Mouse (Mus musculus) stomach, postnatal 0 days (tissue): Measurements from ENCODE around the gene Myzap. TPM values are rescaled to one million over a fixed set of nuclear protein-coding genes. Genes with fewer than 3 reads are reported as not detected.

ENCODE experiments used
- ATAC-seq: fragments of 200-750 bp; cut with Nextera tagmentation; 2 replicates; pipeline ENCODE4 v1.8.0; 2017; ENCODE audit not compliant: low FRiP score, low TSS enrichment
- DNase-seq: peaks from one replicate; pipeline ENCODE4 v3.0.0-alpha.2; 2016; ENCODE audit warnings: low spot score
- H3K27ac ChIP-seq: fragments of 300-500 bp; sonication (generic); replicated peaks from 2 replicates; pipeline ENCODE4 v1.5.1; 2014; ENCODE audit warnings: mild to moderate bottlenecking, control low read depth
- H3K27me3 ChIP-seq: fragments of 300-500 bp; sonication (generic); 2 replicates; pipeline ENCODE4 v1.6.1; 2014; ENCODE audit warnings: low read length; ENCODE audit not compliant: control insufficient read depth, insufficient read depth
- H3K36me3 ChIP-seq: fragments of 300-500 bp; sonication (generic); 2 replicates; pipeline ENCODE4 v1.6.1; 2014; ENCODE audit warnings: low read length, mixed read lengths; ENCODE audit not compliant: control insufficient read depth, insufficient read depth
- H3K4me1 ChIP-seq: fragments of 300-500 bp; sonication (generic); replicated peaks from 2 replicates; pipeline ENCODE4 v1.6.1; 2014; ENCODE audit warnings: antibody characterized with exemption; ENCODE audit not compliant: control insufficient read depth, insufficient read depth
- H3K4me2 ChIP-seq: fragments of 300-500 bp; sonication (generic); replicated peaks from 2 replicates; pipeline ENCODE4 v1.6.1; 2014; ENCODE audit warnings: low read depth, mild to moderate bottlenecking, control low read depth, moderate library complexity
- H3K4me3 ChIP-seq: fragments of 300-500 bp; sonication (generic); 2 replicates; pipeline ENCODE4 v1.5.1; 2014; ENCODE audit warnings: low read depth, low read length, control low read depth
- H3K9ac ChIP-seq: fragments of 300-500 bp; sonication (generic); 2 replicates; pipeline ENCODE4 v1.6.1; 2014; ENCODE audit warnings: mild to moderate bottlenecking, low read length, control low read depth, mixed read lengths
- H3K9me3 ChIP-seq: fragments of 300-500 bp; sonication (generic); 2 replicates; pipeline ENCODE4 v1.6.1; 2016; ENCODE audit warnings: low read length; ENCODE audit not compliant: control insufficient read depth
- CTCF ChIP-seq: IDR thresholded peaks from 2 replicates; pipeline ENCODE4 v1.5.1; 2016; ENCODE audit warnings: antibody characterized with exemption, low read depth, mild to moderate bottlenecking, moderate library complexity
- EP300 ChIP-seq: optimal IDR thresholded peaks from 2 replicates; pipeline ENCODE3; 2016; ENCODE audit warnings: antibody characterized with exemption
- WGBS: fragments of 180-500 bp; shearing (Covaris S2); extraction: QIAGEN DNeasy Blood & Tissue Kit; methylation state at CpG from one replicate; pipeline ENCODE4 v1.1.7; 2014; 5-methylcytosine and 5-hydroxymethylcytosine counted together
- polyA plus RNA-seq: library from polyadenylated mRNA; unstranded; fragments of >200 nt; fragmentation: Nextera tagmentation; extraction: Ambion mirVana; gene quantifications from 2 replicates; pipeline ENCODE4 v1.2.1, GENCODE M21; 2015

The Myzap gene
- polyA plus RNA-seq, 1 experiment from 2014 or later: 25.7 TPM

DNA sequence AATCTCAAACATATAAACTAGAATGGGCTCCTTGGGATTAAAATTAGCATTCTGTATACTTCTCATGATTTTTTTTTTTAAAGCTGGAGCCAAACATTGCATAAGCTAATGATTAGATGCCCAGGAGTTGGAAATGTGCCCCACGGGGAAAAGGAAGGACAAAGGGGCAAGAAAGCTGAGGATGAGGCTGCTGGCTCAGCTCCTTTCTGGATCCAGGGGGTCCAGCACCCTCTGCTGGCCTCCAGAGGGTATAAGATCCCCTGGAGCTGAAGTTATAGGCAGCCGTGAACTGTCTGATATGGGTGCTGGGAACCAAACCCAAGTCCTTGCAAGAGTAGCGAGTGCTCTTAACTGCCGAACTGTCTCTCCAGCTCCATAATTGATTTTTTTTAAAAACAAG, 76.3 kb downstream of the Myzap start:
- Histone ChIP-seq H3K9ac (no peak overlapping the region), H3K27ac (no peak overlapping the region), H3K4me3 (no peak overlapping the region), H3K4me2 (no peak overlapping the region), H3K27me3 (no peaks in the 10 kb centered on the region), H3K36me3 (no peaks in the 10 kb centered on the region), H3K4me1 (no peaks in the 10 kb centered on the region), H3K9me3 (no peaks in the 10 kb centered on the region)
- DNase-seq: no peak
- no peak for TF ChIP-seq EP300
- TF ChIP-seq CTCF: peak; percentile 34
- no peak for ATAC-seq
- 92% methylated on average over 4 of the region's 4 CpGs for WGBS

DNA sequence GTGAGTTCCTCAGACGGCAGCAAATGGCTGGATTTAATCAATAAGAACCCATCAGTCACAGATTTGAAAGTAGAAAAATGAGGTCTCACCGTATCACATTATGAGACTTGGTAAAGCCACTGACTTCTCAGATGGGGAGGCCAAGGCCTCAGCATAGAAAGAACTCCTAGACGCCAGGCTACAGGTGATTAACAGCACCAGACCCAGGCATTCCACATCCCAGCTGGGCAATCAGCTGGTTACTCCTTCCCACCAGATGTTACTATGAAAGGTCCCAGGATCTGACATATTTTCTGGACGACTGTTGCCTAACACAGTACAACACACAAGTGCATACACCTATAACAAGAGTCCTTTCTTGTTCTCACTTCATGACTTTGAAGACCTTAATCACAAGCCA, 78.6 kb downstream of the Myzap start:
- no peaks in the 10 kb centered on the region for H3K27me3 ChIP-seq
- H3K9ac ChIP-seq: no peak overlapping the region
- no peak overlapping the region for H3K4me3 ChIP-seq
- TF ChIP-seq CTCF: no peak
- TF ChIP-seq EP300: no peak
- no peak overlapping the region for H3K27ac ChIP-seq
- H3K4me1 ChIP-seq: no peaks in the 10 kb centered on the region
- H3K36me3 ChIP-seq: no peaks in the 10 kb centered on the region
- ATAC-seq: no peak
- 63% methylated on average over 4 of the region's 4 CpGs for WGBS
- H3K4me2 ChIP-seq: no peak overlapping the region
- DNase-seq: no peak
- H3K9me3 ChIP-seq: no peaks in the 10 kb centered on the region

DNA sequence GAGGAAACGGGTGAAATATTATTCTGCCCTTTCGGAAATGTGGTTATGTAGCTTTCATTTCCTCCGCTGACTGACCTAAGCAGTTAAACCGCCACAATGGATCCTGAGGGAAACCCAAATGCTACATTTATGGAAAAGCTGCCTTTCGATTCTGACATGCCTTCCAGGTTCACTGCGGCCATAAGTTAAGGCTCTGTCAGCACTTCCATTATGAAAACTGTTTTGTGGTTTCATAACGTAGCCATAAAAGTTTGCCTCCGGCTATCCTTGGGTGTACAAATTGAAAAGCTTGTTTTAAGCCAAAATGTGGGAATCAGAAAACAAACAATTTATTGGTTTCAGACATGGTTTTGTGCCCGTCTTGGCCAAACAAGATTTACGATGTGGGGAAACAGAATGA, 79.3 kb downstream of the Myzap start:
- WGBS: 74% methylated on average over 10 of the region's 10 CpGs
- H3K27ac ChIP-seq: no peak overlapping the region
- no peak for DNase-seq
- no peaks in the 10 kb centered on the region for H3K9me3 ChIP-seq
- H3K36me3 ChIP-seq: no peaks in the 10 kb centered on the region
- H3K4me1 ChIP-seq: no peaks in the 10 kb centered on the region
- no peak for TF ChIP-seq EP300
- TF ChIP-seq CTCF: no peak
- no peak for ATAC-seq
- H3K27me3 ChIP-seq: no peaks in the 10 kb centered on the region
- no peak overlapping the region for H3K4me2 ChIP-seq
- H3K4me3 ChIP-seq: no peak overlapping the region
- H3K9ac ChIP-seq: no peak overlapping the region

DNA sequence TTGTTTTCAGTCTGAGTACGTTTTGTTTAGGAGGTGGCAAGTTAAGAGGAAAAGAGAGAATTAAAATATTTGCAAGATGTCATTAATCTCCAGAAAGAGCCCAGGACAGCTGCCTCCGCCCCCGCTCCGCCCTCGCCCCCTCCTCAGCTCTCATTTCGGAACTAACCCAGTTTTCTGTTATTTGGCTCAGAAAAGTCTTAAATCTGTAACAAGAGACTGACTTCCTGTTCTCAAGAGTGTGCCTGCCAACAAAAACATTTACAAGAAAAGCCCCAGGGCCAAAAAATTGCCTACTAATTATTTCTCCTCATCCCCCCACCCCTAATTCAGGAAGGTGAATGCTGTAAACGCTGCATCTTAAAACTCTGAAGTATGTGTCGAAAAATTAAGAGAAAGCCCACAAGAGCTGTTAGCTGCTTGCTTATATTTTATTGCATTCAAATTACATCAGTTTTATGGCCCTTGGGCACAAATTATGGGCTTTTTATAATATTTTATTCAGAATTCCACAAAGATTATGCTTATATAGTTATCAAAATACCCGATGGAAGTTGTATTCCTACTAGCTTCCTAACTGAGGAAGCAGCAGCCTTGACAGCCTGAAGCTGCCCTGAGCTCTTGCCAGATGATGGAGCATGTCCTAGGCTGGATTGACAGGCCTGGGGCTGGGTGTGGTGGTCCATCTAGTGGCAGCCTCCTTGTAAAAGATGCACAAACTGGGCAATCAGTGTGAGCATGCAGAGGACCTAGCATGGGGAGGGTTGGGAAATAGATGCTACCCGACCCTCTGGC, 93.6 kb downstream of the Myzap start:
- Histone ChIP-seq H3K9me3 (no peaks in the 10 kb centered on the region), H3K4me3 (no peak overlapping the region), H3K27ac (no peak overlapping the region), H3K4me2 (no peak overlapping the region), H3K9ac (no peak overlapping the region), H3K27me3 (no peaks in the 10 kb centered on the region), H3K4me1 (no peaks in the 10 kb centered on the region), H3K36me3 (no peaks in the 10 kb centered on the region)
- DNase-seq (no peak), ATAC-seq (no peak)
- 39% methylated on average over 10 of the region's 10 CpGs for WGBS
- TF ChIP-seq CTCF (peak; percentile 21; the same call in 1 of the 2 replicates), EP300 (no peak)

DNA sequence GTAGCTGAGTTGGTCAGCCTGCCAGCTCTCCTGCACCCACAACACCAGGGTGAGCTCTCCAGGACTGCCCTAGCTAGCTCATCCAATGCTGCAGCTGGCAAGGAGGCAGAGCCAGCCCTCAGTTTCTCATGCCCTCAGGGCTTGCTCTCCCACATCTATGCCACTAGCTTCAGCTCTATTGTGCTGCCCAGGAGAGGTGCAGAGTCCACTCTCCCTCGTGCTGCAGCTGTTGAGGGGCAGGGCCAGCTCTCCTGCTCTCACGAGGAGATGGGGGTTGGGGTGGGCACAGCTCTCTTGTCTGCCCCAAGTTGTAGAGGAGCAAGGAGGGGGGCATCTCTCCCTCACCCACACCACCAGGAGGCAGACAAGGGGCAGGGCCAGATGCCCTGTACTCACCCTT, 95.5 kb downstream of the Myzap start:
- Histone ChIP-seq H3K27ac (no peak overlapping the region), H3K36me3 (no peaks in the 10 kb centered on the region), H3K4me3 (no peak overlapping the region), H3K9me3 (no peaks in the 10 kb centered on the region), H3K9ac (no peak overlapping the region), H3K27me3 (no peaks in the 10 kb centered on the region), H3K4me1 (no peaks in the 10 kb centered on the region), H3K4me2 (no peak overlapping the region)
- WGBS: 43% methylated on average over 2 of the region's 2 CpGs
- ATAC-seq: peak; percentile 47; the same call in 1 of the 2 replicates
- TF ChIP-seq CTCF (no peak), EP300 (no peak)
- DNase-seq: no peak

DNA sequence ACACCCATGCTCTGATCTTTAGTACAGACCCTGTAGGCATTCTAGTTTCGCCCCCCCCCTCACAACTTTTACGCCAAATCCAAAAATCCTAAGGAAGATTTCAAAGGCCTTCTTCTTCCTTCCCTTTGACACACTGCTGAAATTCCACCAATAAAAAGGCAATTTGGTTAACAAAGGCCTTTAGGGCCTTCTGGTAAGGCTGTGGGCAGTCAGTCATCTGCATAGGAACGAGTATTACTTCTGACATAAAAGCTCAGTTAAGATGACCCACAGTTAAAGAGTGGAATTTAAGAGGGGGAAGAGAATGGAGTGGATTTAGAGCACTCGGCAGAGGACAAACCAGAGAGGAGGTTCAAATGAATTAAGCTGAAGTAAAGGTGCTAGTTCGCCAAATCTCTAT, 98.4 kb downstream of the Myzap start:
- Histone ChIP-seq H3K4me1 (no peaks in the 10 kb centered on the region), H3K27me3 (no peaks in the 10 kb centered on the region), H3K27ac (no peak overlapping the region), H3K4me2 (no peak overlapping the region), H3K4me3 (no peak overlapping the region), H3K9me3 (no peaks in the 10 kb centered on the region), H3K36me3 (no peaks in the 10 kb centered on the region), H3K9ac (no peak overlapping the region)
- TF ChIP-seq EP300 (no peak), CTCF (no peak)
- no peak for ATAC-seq
- no peak for DNase-seq
- WGBS: 86% methylated on average over 5 of the region's 5 CpGs
